Mouse (Mus musculus) limb, embryonic 14.5 days (tissue): ENCODE measurements at regions not wholly inside any gene's neighbourhood (a gene's known extent, or its start where the extent isn't known, plus 50 kb on each side); places are given as distances from the start of the nearest gene placed in this dataset.

Source experiments
- ATAC-seq: fragments of 200-750 bp; cut with Nextera tagmentation; 2 replicates; pipeline ENCODE4 v1.8.0; 2017; ENCODE audit warnings: low read depth, moderate number of reproducible peaks, moderate TSS enrichment; ENCODE audit not compliant: low FRiP score
- DNase-seq: peaks from one replicate; pipeline ENCODE4 v3.0.0-alpha.2; 2015; ENCODE audit warnings: low spot score
- H3K27ac ChIP-seq: fragments of 300-500 bp; sonication (generic); replicated peaks from 2 replicates; pipeline ENCODE4 v1.5.1; 2014; ENCODE audit warnings: low read depth, mild to moderate bottlenecking, low read length, moderate library complexity, mixed read lengths
- H3K27me3 ChIP-seq: fragments of 300-500 bp; sonication (generic); 2 replicates; pipeline ENCODE4 v1.6.1; 2014; ENCODE audit warnings: low read length, mixed read lengths; ENCODE audit not compliant: control insufficient read depth, insufficient read depth
- H3K36me3 ChIP-seq: fragments of 300-500 bp; sonication (generic); 2 replicates; pipeline ENCODE4 v1.6.1; 2014; ENCODE audit warnings: mild to moderate bottlenecking, low read length, moderate library complexity, mixed read lengths; ENCODE audit not compliant: control insufficient read depth, insufficient read depth
- H3K4me1 ChIP-seq: fragments of 300-500 bp; sonication (generic); 2 replicates; pipeline ENCODE4 v1.6.1; 2014; ENCODE audit warnings: antibody characterized with exemption, low read length, mixed read lengths; ENCODE audit not compliant: control insufficient read depth, insufficient read depth
- H3K4me2 ChIP-seq: fragments of 300-500 bp; sonication (generic); replicated peaks from 2 replicates; pipeline ENCODE4 v1.6.1; 2014; ENCODE audit warnings: low read depth, mild to moderate bottlenecking, low read length, moderate library complexity; ENCODE audit not compliant: severe bottlenecking
- H3K4me3 ChIP-seq: fragments of 300-500 bp; sonication (generic); replicated peaks from 2 replicates; pipeline ENCODE4 v1.5.1; 2014; ENCODE audit warnings: low read length
- H3K9ac ChIP-seq: fragments of 300-500 bp; sonication (generic); 2 replicates; pipeline ENCODE4 v1.6.1; 2014; ENCODE audit warnings: mild to moderate bottlenecking, low read depth, low read length, moderate library complexity; ENCODE audit not compliant: severe bottlenecking
- H3K9me3 ChIP-seq: fragments of 300-500 bp; sonication (generic); 2 replicates; pipeline ENCODE4 v1.6.1; 2016; ENCODE audit warnings: low read length; ENCODE audit not compliant: control insufficient read depth
- POLR2A ChIP-seq: fragments of 200-500 bp; IDR thresholded peaks from 2 replicates; pipeline ENCODE4 v1.8.0; 2012; ENCODE audit warnings: inconsistent platforms, mild to moderate bottlenecking, moderate library complexity, borderline replicate concordance; ENCODE audit not compliant: insufficient read depth, insufficient read length; ENCODE audit errors: extremely low read depth
- WGBS: fragments of 180-500 bp; shearing (Covaris S2); extraction: QIAGEN DNeasy Blood & Tissue Kit; methylation state at CpG from one replicate; pipeline ENCODE4 v1.1.7; 2014; 5-methylcytosine and 5-hydroxymethylcytosine counted together

- no peaks in the 10 kb centered on the region for H3K36me3 ChIP-seq
- H3K27me3 ChIP-seq: no peaks in the 10 kb centered on the region
- no peaks in the 10 kb centered on the region for H3K9me3 ChIP-seq
- H3K9ac ChIP-seq: peak overlapping the region; percentile 31; the same call in 1 of the 2 replicates
- peak overlapping the region; percentile 48; the same call in 1 of the 2 replicates for H3K27ac ChIP-seq
- peak overlapping the region; percentile 20 for H3K4me3 ChIP-seq
- DNase-seq (peak; percentile 82), ATAC-seq (peak; percentile 25; the same call in 1 of the 2 replicates)
- H3K4me1 ChIP-seq: peaks cover 63% of the 10 kb centered on the region
- WGBS: 0% methylated on average over 25 of the region's 26 CpGs
- peak overlapping the region; percentile 49 for H3K4me2 ChIP-seq
- TF ChIP-seq POLR2A: no peak
Measured at GRCm38 (mm10) chr16:30187907-30188414, 79.3 kb downstream of the Cpn2 start.

DNA sequence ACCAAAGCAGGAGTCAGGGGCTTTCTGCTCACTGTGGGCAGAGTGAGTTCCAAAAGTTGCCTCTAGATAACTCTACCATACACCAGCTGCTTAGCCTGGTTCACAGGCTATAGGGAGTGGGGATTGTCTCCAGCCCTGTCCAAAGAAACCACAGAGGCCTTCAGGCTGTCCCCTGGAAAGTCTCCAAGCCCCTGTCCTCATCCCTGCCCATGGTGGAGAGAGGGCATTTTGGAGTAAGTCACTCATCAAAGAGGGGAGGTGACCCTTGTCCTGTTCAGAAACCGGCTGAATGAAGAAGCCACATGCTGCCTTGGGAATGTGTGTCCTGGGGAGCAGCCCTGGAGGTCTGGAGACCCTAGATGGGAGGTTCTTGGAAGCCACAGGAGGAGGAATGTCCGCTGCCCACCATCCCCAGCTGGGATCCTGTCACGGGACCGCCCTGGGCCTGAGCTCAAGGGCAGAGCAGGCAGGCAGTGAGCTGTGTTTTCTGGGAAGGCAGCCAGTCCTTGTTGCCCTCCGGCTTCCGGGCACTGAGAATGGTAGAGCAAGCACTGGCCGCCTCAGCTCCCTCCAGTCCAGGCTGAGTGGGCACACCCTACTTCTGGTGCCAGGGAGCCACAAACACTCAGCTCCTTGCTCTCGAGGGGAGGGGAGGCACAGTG lies 78.4 kb downstream of the Cpn2 start:
- H3K4me2 ChIP-seq: no peak overlapping the region
- H3K4me3 ChIP-seq: no peak overlapping the region
- H3K36me3 ChIP-seq: no peaks in the 10 kb centered on the region
- H3K27me3 ChIP-seq: no peaks in the 10 kb centered on the region
- WGBS: 82% methylated on average over 8 of the region's 8 CpGs
- no peak for TF ChIP-seq POLR2A
- no peak for DNase-seq
- H3K9me3 ChIP-seq: no peaks in the 10 kb centered on the region
- ATAC-seq: no peak
- H3K27ac ChIP-seq: no peak overlapping the region
- H3K9ac ChIP-seq: no peak overlapping the region
- peaks cover 68% of the 10 kb centered on the region for H3K4me1 ChIP-seq

DNA sequence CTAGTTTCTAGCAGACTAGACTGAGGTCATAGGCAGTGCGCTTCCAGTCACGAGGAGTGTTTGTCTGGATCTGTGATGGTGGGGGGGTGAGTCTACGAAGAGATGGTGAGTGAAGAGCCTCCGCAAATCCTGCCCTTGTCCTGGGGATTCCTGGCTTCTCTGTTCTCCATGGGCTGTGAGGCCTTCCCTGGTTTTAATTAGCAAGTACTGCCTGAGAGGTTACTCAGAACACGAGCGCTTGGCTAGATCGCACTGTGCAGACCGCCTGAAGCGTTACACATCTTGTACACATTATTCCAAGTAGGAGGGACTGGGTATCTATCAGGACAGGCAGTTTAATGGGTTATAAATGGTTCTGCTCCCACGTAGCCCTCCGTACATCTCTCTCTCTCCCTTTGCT lies 76.9 kb downstream of the Cpn2 start:
- H3K27me3 ChIP-seq: no peaks in the 10 kb centered on the region
- DNase-seq: peak; percentile 77
- H3K36me3 ChIP-seq: no peaks in the 10 kb centered on the region
- peaks cover 68% of the 10 kb centered on the region for H3K4me1 ChIP-seq
- no peak overlapping the region for H3K9ac ChIP-seq
- no peak overlapping the region; the same call in 1 of the 2 replicates for H3K4me2 ChIP-seq
- no peak for TF ChIP-seq POLR2A
- H3K9me3 ChIP-seq: no peaks in the 10 kb centered on the region
- no peak overlapping the region for H3K4me3 ChIP-seq
- H3K27ac ChIP-seq: 0 out of 2 replicates have a peak overlapping the region, but pooled peaks have one; percentile 4
- no peak for ATAC-seq
- 22% methylated on average over 11 of the region's 11 CpGs for WGBS

DNA sequence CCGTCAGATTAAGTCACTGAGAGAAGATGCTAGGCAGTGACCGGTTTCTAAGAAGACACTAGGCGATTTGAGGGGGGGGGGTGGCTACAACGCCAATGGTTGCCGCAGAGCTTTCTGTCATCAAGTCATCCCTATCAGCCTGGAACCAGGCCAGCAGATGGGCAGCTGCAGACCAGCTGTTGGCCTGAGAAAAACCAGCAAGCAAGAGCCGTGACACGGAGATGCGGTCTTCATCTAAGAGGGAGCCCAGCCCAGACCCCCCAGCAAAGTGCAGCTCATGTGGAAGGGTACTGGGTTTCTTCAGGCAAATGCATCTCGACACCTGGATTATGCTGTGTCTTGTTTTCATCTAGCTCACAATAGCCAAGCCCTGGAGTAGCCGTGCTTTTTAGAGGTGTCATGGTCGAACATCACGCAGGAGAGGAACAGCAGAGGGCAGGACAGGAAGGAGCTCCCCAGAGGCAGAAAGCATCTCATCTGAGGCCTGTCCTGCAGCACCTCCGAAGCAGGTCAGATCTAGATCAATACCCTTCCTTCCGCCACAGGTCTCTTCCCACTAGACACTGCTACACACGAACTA lies 76.3 kb downstream of the Cpn2 start:
- 46% methylated on average over 15 of the region's 15 CpGs for WGBS
- Histone ChIP-seq H3K4me3 (no peak overlapping the region), H3K36me3 (no peaks in the 10 kb centered on the region), H3K4me1 (peaks cover 62% of the 10 kb centered on the region), H3K4me2 (no peak overlapping the region; the same call in 1 of the 2 replicates), H3K27ac (0 out of 2 replicates have a peak overlapping the region, but pooled peaks have one; percentile 4), H3K9me3 (no peaks in the 10 kb centered on the region), H3K27me3 (no peaks in the 10 kb centered on the region), H3K9ac (no peak overlapping the region)
- no peak for TF ChIP-seq POLR2A
- no peak for ATAC-seq
- peak; percentile 37 for DNase-seq

DNA sequence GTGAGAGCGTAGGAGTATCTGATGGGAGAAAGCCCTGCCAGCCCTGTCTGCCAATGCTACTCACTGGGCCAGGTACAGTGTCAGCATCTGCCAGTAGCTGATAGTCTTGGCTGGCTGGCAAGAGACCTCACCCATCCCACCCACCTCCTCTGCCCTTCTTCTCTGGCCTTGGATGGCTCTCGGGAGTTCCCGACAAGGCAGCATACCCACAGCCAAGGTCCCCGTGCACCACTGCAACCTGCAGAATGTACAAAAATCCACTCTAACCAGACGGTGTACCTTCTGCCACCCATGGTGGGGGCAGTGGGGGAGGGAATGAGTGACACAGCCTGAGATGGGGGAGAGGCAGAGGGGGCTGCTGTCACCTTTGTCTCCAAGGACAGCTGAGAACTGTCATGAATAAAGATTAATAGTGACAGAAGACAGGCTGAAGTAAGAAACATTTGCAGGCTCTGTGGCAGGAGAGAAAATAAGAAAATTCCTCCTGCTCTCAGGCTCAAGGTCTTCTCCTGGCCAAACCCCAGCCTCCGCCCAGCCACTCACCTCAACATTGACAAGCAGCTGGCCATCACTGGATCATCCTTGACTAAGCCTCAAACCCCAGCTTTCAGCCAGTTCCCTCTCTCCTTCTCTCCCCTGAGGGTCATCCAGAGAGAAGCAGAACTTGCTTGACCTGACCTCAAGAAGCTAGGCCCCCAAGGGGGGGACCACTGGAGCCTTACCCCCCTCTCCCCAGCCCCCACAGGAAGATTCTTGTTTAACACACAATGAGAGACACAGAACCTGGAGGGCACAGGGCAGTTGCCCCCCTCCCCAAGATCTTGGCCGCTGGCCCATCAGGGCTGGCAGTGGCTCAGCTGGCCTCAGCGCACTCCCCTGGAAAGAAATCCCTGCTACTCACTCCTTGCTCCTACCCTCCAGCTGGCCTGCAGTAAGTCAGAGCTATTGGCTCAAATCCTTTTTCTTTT lies 73.7 kb downstream of the Cpn2 start:
- no peak for TF ChIP-seq POLR2A
- Histone ChIP-seq H3K4me1 (peaks cover 43% of the 10 kb centered on the region), H3K4me3 (no peak overlapping the region), H3K27me3 (no peaks in the 10 kb centered on the region), H3K27ac (peak overlapping the region; percentile 48; the same call in 1 of the 2 replicates), H3K36me3 (no peaks in the 10 kb centered on the region), H3K9me3 (no peaks in the 10 kb centered on the region), H3K9ac (0 out of 2 replicates have a peak overlapping the region, but pooled peaks have one; percentile 21), H3K4me2 (peak overlapping the region; percentile 26)
- DNase-seq (peak; percentile 68), ATAC-seq (peak; percentile 72)
- 47% methylated on average over 8 of the region's 8 CpGs for WGBS
